Mouse (Mus musculus) midbrain, embryonic 13.5 days (tissue): ENCODE data around the gene Tmed2. TPM values are rescaled to one million over a fixed set of nuclear protein-coding genes. Genes with fewer than 3 reads are reported as not detected.
"Not testable (repeated sequence)": the region's sequence is repeated elsewhere in the genome, so short reads cannot be mapped to it uniquely, and the experiment has no call there.

Experiments
- ATAC-seq: fragments of 200-750 bp; cut with Nextera tagmentation; 2 replicates; pipeline ENCODE4 v1.8.0; 2017; ENCODE audit warnings: mild to moderate bottlenecking, moderate TSS enrichment, moderate library complexity
- H3K27ac ChIP-seq: fragments of 300-500 bp; sonication (generic); 2 replicates; pipeline ENCODE4 v1.5.1; 2015; ENCODE audit warnings: inconsistent platforms, mild to moderate bottlenecking, moderate library complexity
- H3K27me3 ChIP-seq: fragments of 300-500 bp; sonication (generic); 2 replicates; pipeline ENCODE4 v1.6.1; 2015; ENCODE audit warnings: mild to moderate bottlenecking, inconsistent platforms
- H3K36me3 ChIP-seq: fragments of 300-500 bp; sonication (generic); 2 replicates; pipeline ENCODE4 v1.6.1; 2015; ENCODE audit warnings: mild to moderate bottlenecking, inconsistent platforms
- H3K4me1 ChIP-seq: fragments of 300-500 bp; sonication (generic); replicated peaks from 2 replicates; pipeline ENCODE4 v1.6.1; 2015; ENCODE audit warnings: inconsistent platforms
- H3K4me2 ChIP-seq: fragments of 300-500 bp; sonication (generic); replicated peaks from 2 replicates; pipeline ENCODE4 v1.6.1; 2015; ENCODE audit warnings: moderate library complexity, mild to moderate bottlenecking, inconsistent platforms
- H3K4me3 ChIP-seq: fragments of 300-500 bp; sonication (generic); replicated peaks from 2 replicates; pipeline ENCODE4 v1.5.1; 2015; ENCODE audit warnings: mild to moderate bottlenecking, inconsistent platforms
- H3K9ac ChIP-seq: fragments of 300-500 bp; sonication (generic); replicated peaks from 2 replicates; pipeline ENCODE4 v1.6.1; 2015; ENCODE audit warnings: mild to moderate bottlenecking, inconsistent platforms
- H3K9me3 ChIP-seq: fragments of 300-500 bp; sonication (generic); 2 replicates; pipeline ENCODE4 v1.6.1; 2016; ENCODE audit warnings: mild to moderate bottlenecking, inconsistent platforms
- WGBS: fragments of 180-500 bp; shearing (Covaris S2); methylation state at CpG from one replicate; pipeline ENCODE4 v1.1.7; 2015; 5-methylcytosine and 5-hydroxymethylcytosine counted together
- polyA plus RNA-seq: library from polyadenylated mRNA; unstranded; fragments of >200 nt; fragmentation: Nextera tagmentation; extraction: Ambion mirVana; gene quantifications from 2 replicates; pipeline ENCODE4 v1.2.1, GENCODE M21; 2015

The Tmed2 gene
- polyA plus RNA-seq, 1 experiment from 2014 or later: 345 TPM

- peak; percentile 100 for ATAC-seq
- WGBS: 6% methylated on average over 30 of the region's 30 CpGs
- H3K4me1 ChIP-seq: peaks cover 16% of the 10 kb centered on the region
- 0 out of 2 replicates have a peak overlapping the region, but pooled peaks have one; percentile 37 for H3K27ac ChIP-seq
- peak overlapping the region; percentile 94 for H3K4me2 ChIP-seq
- H3K9me3 ChIP-seq: no peaks in the 10 kb centered on the region
- peaks cover 41% of the 10 kb centered on the region for H3K36me3 ChIP-seq
- peak overlapping the region; percentile 74 for H3K9ac ChIP-seq
- no peaks in the 10 kb centered on the region for H3K27me3 ChIP-seq
- H3K4me3 ChIP-seq: peak overlapping the region; percentile 82
Measured at GRCm38 (mm10) chr5:124598224-124599174, 58.0 kb downstream of the Tmed2 start.

DNA sequence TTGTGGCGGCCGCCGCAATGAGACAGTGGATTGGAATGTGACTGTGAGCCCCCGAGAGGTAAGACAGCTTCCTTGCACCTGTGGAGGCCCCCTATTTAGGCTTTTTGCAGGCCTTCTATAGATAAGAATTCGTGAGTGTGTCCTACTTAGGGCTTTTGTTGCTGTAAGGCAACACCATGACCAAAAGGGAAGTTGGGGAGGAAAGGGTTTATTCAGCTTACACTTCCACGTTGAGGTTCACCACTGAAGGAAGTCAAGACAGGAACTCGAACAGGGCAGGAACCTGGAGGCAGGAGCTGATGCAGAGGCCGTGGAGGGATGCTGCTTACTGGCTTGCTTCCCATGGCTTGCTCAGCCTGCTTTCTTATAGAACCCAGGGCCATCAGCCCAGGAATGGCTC lies 59.2 kb downstream of the Tmed2 start:
- H3K27me3 ChIP-seq, H3K9me3 ChIP-seq, H3K27ac ChIP-seq, H3K9ac ChIP-seq, ATAC-seq: not testable (repeated sequence)
- WGBS: 72% methylated on average over 8 of the region's 8 CpGs
- Histone ChIP-seq H3K4me3 (peak overlapping the region; percentile 82), H3K4me2 (peak overlapping the region; percentile 94), H3K4me1 (peaks cover 16% of the 10 kb centered on the region), H3K36me3 (peaks cover 35% of the 10 kb centered on the region)

Other genes starting within 250 kb of the Tmed2 start
- gene Mphosph9, start 212.7 kb upstream of the Tmed2 start, polyA plus RNA-seq: 15.4 and 16.5 TPM in 2 replicates
- gene 2810006K23Rik, start 212.6 kb upstream of the Tmed2 start, polyA plus RNA-seq: 15.9 and 16.7 TPM in 2 replicates
- 78.7 and 82.5 TPM in 2 replicates for gene Cdk2ap1, start 177.6 kb upstream of the Tmed2 start, polyA plus RNA-seq
- 116 and 118 TPM in 2 replicates for gene Sbno1, start 114.7 kb upstream of the Tmed2 start, polyA plus RNA-seq
- 20.4 and 23.6 TPM in 2 replicates for gene Kmt5a, start 100.8 kb upstream of the Tmed2 start, polyA plus RNA-seq
- gene Rilpl2, start 62.3 kb upstream of the Tmed2 start, polyA plus RNA-seq: 18.2 and 19.4 TPM in 2 replicates
- gene Snrnp35, start 57.6 kb upstream of the Tmed2 start, polyA plus RNA-seq: 26.1 and 26.3 TPM in 2 replicates
- gene Rilpl1, start 9.3 kb upstream of the Tmed2 start, polyA plus RNA-seq: 9.1 and 10.3 TPM in 2 replicates
- 28.0 and 28.2 TPM in 2 replicates for gene Ddx55, start 12.2 kb downstream of the Tmed2 start, polyA plus RNA-seq
- 75.2 and 75.4 TPM in 2 replicates for gene Eif2b1, start 38.4 kb downstream of the Tmed2 start, polyA plus RNA-seq
- gene Gtf2h3, start 38.4 kb downstream of the Tmed2 start, polyA plus RNA-seq: 62.9 and 63.9 TPM in 2 replicates
- 40.9 and 47.3 TPM in 2 replicates for gene Atp6v0a2, start 87.9 kb downstream of the Tmed2 start, polyA plus RNA-seq
- gene Dnah10, start 184.4 kb downstream of the Tmed2 start, polyA plus RNA-seq: 0.08 and 0.13 TPM in 2 replicates